Mouse (Mus musculus) hematopoietic stem cell, adult 5-6 weeks (primary cell): ENCODE data around the gene Zfp580. TPM values are rescaled to one million over a fixed set of nuclear protein-coding genes. Genes with fewer than 3 reads are reported as not detected.

Source experiments
- ATAC-seq, 2 experiments: fragments of 125-278 bp in 1 of 2; replicated peaks in 1 of 2; 2 replicates each; pipeline ENCODE4 v1.8.0; 2016 to 2017; ENCODE audit warnings: inconsistent platforms in 2 of 2, mild to moderate bottlenecking in 2 of 2, moderate number of reproducible peaks in 2 of 2, low read depth in 1 of 2, moderate TSS enrichment in 1 of 2; ENCODE audit not compliant: low FRiP score in 2 of 2, poor library complexity in 2 of 2, severe bottlenecking in 2 of 2, insufficient read depth in 1 of 2, low TSS enrichment in 1 of 2
- total RNA-seq: library from RNA; stranded (forward); fragments of 172-1452, 232-1000 nt; gene quantifications from 2 replicates; pipeline ENCODE4 v1.2.3, GENCODE M21; 2017

Zfp580 gene
- total RNA-seq, 1 experiment from 2014 or later: 2.1 TPM

DNA sequence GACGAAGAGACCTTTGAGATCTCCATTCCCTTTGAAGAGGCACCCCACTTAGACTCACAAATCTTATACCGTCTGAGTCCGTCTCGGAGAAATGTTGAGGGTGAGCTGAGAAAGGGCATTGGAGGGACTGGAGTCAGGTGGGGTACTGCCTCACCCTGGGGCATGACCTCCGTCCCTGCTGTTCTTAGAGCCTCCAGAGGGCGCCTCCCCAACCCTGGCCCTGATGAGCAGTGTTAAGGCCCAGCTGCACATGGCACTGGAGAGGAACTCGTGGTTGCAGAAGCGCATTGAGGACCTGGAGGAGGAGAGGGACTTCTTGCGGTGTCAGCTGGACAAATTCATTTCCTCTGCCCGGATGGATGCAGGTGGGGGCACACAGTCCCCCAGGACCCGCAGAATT is 6.5 kb downstream of the Zfp580 start:
- ATAC-seq: peak; percentile 6 to 10; a peak in 2 of 4 replicates

DNA sequence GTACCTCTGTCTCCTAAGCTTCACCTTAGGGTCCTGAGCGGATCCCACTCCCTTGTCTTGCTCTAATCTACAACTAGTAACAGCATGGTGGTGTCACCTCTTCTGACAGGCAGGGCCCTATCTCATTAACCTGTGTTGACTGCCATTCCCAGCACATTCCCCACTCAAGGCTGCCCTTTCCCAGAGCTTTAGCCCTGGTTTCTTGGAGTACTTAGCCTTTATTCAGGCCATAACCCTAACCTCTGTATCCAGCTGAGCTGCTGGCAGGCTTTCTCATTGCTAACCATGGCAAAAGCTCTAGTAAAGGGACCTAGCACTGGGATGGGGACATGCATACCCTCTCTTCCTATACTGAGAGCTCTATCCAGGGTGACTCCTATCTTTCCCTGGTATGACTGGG is 7.3 kb downstream of the Zfp580 start:
- ATAC-seq: no peak

DNA sequence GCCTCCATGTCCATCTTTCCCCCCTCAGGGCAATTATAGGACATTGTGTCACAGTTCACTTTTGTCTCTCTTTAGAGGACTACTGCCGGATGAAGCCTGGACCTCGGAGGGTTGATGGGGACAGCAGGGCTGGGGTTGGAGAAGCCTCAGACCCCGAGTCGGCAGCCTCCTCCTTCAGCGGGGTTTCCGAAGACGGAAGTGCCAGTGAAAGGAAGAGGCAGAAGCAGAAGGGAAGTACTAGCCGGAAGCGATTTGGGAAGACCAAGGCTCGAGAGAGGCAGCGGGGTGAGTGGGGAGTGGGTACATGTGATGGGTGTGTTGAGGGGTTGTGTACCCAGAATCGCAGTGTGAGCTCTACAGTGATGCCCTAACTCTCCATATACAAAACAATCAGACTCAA is 8.1 kb downstream of the Zfp580 start:
- ATAC-seq: no peak

DNA sequence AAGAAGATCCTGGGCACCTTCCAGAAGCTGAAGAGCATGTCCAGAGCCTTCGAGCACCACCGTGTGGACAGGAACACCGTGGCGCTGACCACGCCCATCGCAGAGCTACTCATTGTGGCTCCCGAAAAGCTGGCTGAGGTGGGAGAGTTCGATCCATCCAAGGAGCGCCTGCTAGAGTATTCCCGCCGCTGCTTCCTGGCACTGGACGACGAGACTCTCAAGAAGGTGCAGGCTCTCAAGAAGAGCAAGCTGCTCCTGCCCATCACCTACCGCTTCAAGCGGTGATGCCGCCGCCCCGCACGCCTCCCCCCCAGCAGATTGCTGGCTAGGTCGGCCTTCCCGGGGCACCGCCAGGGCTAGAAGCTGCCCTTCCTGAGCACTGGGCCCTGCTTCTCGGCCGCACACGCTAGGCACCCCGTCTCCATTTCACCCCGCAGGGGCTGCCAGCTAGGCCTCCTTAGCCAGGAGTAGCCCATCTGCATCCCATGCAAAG is 8.9 kb downstream of the Zfp580 start:
- ATAC-seq: peak in 1 of 2 experiments; percentile 21; a peak in 1 of 4 replicates

DNA sequence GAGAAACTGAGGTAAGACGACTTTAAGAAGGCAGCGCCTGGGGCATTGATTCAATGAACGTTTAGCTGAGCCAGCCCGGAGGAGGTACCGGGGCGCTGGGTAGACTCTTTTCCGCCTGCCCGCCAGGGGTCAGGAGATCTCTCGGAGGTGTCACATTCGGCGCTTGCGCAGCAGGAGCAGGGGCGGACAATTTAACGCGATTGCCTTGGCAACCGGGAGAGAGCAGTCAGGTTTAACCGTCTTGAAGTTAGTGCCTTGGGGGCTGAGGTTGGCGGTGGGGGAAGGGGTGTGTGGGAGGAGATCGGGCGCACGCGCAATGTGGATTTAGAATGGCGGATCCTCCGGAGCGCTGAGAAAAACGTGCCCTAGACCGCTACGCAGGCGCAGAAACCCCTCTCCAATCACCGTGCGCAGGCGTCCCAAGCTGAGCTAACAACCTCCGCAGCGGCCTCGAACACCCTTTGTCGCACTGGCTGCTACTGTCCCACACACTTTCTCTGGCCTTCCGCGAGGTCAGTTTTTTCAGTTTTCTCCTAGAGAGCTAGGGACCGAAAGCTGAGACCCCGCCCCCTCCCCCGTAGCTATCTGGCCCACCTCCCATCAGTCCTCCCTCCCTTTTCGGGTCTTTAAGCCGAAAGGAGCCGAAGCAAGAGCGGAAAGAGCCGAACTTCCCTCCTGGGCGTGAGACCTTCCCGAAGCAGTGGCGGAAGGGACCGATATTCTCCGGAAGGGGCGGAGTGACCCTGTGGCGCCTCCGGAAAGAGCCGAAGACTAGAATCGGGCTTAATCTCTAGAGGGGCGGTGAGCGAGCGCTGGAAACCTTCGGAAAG is 9.8 kb downstream of the Zfp580 start:
- ATAC-seq: peak; percentile 68 to 69

DNA sequence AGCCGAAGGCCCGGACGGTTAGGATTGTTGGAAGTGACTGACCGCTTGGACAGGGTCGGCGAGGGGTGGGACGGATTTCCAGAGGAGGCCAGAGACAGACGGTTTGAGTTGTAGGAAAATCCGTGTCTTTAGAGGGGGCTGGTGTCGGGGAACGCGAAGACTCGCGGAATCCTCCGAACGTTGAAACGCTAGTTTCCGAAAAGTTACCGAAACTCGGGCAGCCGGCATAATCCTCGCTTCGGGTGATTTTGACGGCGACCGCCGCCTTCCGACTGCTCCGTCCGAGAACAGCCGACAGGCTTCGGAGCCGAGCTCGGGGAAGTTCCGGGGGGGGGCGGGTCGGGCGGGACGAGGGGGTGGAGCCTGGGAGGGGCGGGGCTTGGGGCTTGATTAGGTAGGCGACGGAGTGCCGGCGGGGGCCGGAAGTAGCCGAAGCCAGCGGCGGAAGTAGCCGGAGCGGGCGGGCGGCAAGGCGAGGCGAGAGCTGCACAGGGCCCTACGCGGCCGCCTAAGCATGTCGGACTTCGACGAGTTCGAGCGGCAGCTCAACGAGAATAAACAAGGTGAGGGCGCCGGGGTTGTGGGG is 10.5 kb downstream of the Zfp580 start, which contains the start of gene U2af2:
TSS of gene U2af2 (plus strand) at position 370 of the 586 bp plus-strand sequence.
- peak; percentile 12 to 33; a peak in 2 of 4 replicates for ATAC-seq

DNA sequence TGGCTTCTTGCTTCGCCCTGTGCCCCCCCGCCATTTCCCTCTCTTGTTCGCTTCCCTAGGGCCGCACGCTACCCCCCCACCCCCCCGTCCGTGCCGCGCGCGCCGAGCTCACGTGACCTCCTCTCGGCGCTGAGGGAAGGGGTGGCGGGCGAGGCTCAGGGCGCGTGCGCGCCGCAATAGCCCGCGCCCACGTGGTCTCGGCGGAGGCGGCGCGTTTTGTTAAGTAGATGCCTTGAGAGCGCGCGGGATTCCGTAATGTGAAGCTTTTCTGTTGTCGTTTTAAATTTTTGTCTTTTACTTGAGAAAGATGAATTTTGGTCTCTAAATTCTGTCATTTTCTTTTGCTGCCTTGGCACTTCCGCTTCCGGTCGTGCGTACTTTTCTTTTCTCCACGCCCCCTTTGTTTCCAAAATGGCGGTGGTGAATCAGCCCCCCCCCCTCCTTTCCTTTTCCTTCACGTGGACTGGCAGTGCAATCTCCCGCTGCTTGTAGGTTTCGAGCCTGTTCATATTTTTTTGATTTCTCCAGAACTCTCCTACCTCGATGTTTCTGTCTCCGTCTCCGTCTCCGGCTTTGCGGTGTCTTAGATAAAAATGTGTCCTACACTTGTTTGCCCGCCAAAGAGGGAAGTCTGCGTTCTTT is 11.1 kb downstream of the Zfp580 start:
- no peak for ATAC-seq

DNA sequence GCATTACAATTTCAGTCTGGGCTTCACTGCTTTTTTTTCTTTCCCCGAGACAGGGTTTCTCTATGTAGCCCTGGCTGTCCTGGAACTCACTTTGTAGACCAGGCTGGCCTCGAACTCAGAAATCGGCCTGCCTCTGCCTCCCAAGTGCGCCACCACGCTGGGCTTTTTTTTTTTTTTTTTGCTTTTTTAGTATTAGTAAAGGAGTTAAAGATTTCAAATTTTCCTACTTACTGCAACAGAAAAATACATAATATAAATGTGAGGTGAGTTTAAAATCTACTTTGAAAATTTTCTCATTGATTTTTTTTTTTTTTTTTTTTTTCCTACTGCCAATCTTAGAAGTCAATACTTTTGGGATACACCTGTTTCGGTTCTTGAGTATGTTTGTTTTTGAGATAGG is 13.5 kb downstream of the Zfp580 start:
- no peak for ATAC-seq

DNA sequence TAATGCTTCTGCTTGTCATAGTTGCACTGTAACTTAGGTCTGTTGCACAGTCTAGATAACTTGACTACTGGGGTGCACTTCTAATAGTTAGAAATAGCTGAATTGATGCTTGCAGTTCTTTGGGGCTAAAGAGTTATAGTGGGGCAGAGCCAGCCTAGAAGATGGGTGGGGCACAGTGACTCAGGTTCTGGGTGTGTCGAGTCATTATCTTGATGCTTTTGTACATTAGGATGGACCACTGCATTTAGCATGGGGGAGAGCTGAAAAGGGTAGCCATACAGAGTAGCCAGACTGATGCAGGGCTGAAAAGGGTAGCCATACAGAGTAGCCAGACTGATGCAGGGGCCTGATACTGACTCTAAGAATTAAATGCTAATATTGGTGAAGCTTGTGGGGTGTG is 22.2 kb downstream of the Zfp580 start:
- no peak for ATAC-seq

DNA sequence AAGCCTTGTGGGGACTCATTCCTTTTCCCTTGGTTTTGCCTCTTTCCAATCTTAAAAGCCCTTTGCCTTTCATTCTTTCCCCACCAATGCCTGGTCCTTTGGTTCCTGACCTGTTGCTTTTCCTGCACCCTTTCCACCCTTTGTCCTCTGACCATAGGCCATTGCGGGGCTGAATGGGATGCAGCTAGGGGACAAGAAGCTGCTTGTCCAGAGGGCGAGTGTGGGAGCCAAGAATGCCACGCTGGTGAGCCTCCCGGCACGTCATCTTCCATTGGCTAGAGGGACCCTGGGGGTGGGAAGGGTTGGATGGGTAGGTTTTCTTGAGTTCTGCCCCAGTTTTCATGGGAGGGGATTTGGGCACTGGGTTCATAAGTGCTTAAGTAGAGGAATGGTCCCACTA is 23.6 kb downstream of the Zfp580 start:
- ATAC-seq: no peak

DNA sequence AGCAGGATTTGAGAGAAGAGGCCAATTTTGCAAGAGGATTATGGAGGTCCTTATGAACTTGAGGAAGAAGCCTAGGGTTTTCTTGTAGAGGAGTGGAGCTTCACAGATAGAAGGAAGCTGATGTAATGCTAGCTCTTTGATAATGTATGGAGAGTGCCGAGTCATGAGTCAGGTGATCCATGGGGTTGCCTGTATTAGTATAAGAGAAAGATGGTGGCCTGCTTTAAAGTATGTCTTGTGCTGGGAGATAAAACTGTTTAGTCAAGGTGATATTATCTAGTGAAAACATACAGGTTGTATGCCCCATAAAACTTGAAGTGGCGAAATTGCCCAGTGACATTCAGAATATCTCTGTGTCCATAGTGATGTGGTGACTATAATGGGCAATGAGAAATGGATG is 25.6 kb downstream of the Zfp580 start:
- no peak for ATAC-seq

DNA sequence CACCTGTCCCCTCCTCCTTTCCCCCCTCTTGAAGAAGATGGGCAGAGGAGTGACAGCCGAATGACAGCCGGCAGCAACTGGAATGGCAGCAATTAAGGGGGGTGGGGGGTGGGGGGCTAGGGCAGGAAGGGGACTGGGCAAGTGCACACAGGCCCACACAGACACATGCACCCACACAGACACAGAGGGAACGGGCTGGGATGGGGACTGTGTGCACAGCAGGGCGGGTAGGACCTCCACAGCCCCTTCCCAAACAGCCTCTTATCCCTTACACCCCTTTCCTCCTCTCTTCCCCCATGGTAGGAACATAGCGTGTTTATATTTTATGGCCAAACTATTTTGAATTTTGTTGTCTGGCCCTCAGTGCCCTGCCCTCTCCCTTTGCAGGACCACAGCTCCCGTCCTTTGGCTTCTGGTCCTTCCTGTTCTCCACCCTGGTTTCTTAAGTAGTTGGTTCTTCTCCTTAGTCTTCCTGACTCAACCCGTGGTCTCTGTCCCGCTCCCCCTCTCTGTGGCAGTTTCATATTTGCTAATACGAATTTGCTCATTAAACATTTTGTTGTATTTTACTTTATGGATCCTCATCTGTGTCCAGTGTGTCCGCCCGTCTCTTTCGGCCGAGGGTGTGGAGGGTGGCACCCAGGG is 28.1 kb downstream of the Zfp580 start:
- peak in 1 of 2 experiments; percentile 1; a peak in 1 of 4 replicates for ATAC-seq

DNA sequence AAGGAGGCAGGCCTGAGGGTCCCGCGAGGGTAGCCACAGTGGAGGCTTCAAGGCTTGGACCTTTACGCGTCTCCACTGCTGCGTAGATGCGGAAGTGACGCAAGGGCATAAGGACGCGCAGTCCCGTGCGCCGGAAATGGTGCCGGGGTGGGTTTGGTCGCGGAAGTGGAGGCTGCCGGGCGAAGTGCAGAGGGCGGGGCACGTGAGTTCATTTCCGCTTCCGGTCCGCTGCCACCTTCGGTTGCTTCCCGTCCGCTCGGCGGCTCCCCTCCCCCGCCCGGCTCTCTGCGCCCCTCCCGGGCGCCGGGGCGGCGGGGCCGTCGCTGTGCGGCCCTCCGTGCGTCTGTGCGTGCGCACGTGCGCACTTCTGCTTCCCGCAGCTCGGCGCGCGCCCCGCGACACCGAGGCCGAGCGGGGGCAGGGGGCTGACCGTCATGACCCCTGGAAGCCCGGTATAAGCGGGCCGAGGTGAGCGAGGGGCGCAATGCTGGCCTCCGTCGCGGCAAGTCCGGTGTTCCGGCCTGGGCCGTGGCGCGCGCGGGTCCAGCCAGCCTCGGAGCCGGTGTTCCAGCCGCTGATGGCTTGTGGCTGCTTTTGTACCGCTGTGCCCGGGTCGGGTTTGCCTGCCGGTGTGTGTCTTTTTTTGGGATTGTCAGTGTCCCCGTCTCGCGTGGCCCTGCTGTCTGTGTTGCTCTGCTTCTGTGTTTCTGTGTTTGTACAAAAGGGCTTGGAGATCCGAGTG is 28.8 kb downstream of the Zfp580 start, which contains the start of gene Epn1:
TSS of gene Epn1 (plus strand) at position 226 of the 742 bp plus-strand sequence.
- peak; percentile 96 to 99 for ATAC-seq

DNA sequence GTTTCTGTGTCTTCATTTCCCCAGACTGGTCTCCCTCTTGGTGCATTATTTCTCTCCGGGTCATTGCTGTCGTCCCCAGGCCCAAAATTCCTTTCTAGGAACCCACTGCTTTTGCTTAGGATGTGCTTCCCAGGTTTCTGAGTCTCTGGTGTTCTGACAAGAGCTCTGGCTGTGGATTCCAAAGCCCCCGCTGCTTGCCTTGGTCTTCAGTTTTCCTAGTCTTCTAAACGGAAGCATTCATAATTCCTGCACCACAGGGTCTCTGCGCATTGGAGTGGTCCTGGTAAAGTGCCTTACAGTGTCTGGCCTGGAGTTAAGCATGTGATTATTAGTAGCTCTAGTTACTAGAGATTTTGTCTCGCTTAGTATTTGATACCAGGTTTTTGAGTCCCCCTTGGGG is 29.5 kb downstream of the Zfp580 start:
- ATAC-seq: no peak

DNA sequence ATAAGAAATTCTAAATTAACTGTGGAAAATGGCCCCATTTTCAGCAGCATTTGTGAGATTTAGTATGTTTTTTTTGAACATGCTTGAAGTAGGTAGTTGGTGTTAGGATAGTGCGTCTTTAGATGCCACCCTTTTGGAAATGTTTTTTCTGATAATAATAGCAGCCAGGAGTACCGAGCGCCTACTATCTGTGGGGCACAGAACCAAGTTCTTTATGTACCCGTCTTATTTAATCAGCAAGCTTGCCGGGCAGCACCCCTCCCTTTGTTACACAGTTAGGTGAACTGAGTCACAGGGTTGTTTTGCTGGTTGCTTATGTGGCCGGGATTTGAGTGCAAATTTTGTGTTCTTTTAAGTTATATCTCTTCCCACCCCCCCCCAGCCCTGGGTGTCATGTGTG is 29.9 kb downstream of the Zfp580 start:
- no peak for ATAC-seq

DNA sequence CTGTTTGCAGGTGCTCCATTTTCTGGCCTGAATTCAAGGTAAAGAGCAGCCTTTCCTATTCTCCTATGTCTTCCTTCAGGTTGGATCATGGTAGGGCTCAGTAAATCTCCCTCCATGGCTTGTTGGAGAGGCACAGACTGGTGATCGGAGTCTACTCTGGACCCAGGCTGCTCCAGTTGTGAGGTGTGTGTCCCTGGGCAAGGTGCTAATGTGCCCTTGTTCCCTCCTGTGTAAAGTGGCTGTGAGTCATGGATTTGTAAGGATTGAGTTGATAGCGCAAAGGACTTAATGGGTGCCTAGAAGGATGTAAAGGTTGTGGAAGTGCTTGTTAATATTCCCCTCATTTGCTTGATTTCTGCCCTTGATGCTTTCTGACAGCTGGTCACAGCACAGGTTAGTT is 30.6 kb downstream of the Zfp580 start:
- ATAC-seq: no peak
